Mouse (Mus musculus) liver, embryonic 14.5 days (tissue): ENCODE results near the gene Enox1. TPM values are rescaled to one million over a fixed set of nuclear protein-coding genes. Genes with fewer than 3 reads are reported as not detected.

ENCODE experiments used
- ATAC-seq: fragments of 200-750 bp; cut with Nextera tagmentation; 2 replicates; pipeline ENCODE4 v1.8.0; 2017; ENCODE audit warnings: moderate number of reproducible peaks, mild to moderate bottlenecking, moderate library complexity; ENCODE audit not compliant: insufficient read depth
- DNase-seq, 3 experiments: peaks; one replicate each; pipeline ENCODE4 v3.0.0-alpha.2; 2012 to 2013; ENCODE audit warnings: low read depth in 3 of 3, low spot score in 3 of 3
- H3K27ac ChIP-seq: fragments of 300-500 bp; sonication (generic); 2 replicates; pipeline ENCODE4 v1.5.1; 2014; ENCODE audit warnings: moderate library complexity, mild to moderate bottlenecking, control low read depth, inconsistent platforms
- H3K27me3 ChIP-seq: fragments of 300-500 bp; sonication (generic); 2 replicates; pipeline ENCODE4 v1.6.1; 2014; ENCODE audit warnings: mild to moderate bottlenecking, low read length, moderate library complexity; ENCODE audit not compliant: control insufficient read depth, insufficient read depth
- H3K36me3 ChIP-seq: fragments of 300-500 bp; sonication (generic); replicated peaks from 2 replicates; pipeline ENCODE4 v1.6.1; 2014; ENCODE audit warnings: low read depth; ENCODE audit not compliant: control insufficient read depth, insufficient read depth
- H3K4me1 ChIP-seq, 2 experiments: fragments of 200-500 bp in 1 of 2; fragments of 300-500 bp in 1 of 2; sonication (generic) in 1 of 2; replicated peaks; 2 replicates each; pipeline ENCODE4 v1.6.1; 2012 to 2014; ENCODE audit warnings: antibody characterized with exemption in 1 of 2, inconsistent platforms in 1 of 2, low read length in 1 of 2; ENCODE audit not compliant: control insufficient read depth in 2 of 2, insufficient read depth in 2 of 2
- H3K4me2 ChIP-seq: fragments of 300-500 bp; sonication (generic); 2 replicates; pipeline ENCODE4 v1.6.1; 2014; ENCODE audit warnings: low read depth, mild to moderate bottlenecking, control low read depth, moderate library complexity
- H3K4me3 ChIP-seq, 2 experiments: fragments of 200-500 bp in 1 of 2; fragments of 300-500 bp in 1 of 2; sonication (generic) in 1 of 2; 2 replicates each; pipeline ENCODE4 v1.5.1; 2012 to 2014; ENCODE audit warnings: low read depth in 2 of 2, low read length in 2 of 2, mild to moderate bottlenecking in 2 of 2, control low read depth in 1 of 2, inconsistent platforms in 1 of 2, moderate library complexity in 1 of 2; ENCODE audit not compliant: insufficient read depth in 1 of 2
- H3K9ac ChIP-seq: fragments of 300-500 bp; sonication (generic); replicated peaks from 2 replicates; pipeline ENCODE4 v1.6.1; 2014; ENCODE audit warnings: mild to moderate bottlenecking, control low read depth, moderate library complexity
- H3K9me3 ChIP-seq: fragments of 300-500 bp; sonication (generic); 2 replicates; pipeline ENCODE4 v1.6.1; 2016; ENCODE audit warnings: low read length, mixed read lengths; ENCODE audit not compliant: control insufficient read depth
- CTCF ChIP-seq: IDR thresholded peaks from 2 replicates; pipeline ENCODE4 v1.5.1; 2016; ENCODE audit warnings: antibody characterized with exemption, low read depth, control low read depth
- EP300 ChIP-seq: IDR thresholded peaks from 2 replicates; pipeline ENCODE4 v1.6.1; 2016; ENCODE audit warnings: antibody characterized with exemption, low read depth
- WGBS: fragments of 180-500 bp; shearing (Covaris S2); extraction: QIAGEN DNeasy Blood & Tissue Kit; methylation state at CpG from one replicate; pipeline ENCODE4 v1.1.7; 2014; ENCODE audit not compliant: insufficient replicate concordance; 5-methylcytosine and 5-hydroxymethylcytosine counted together
- polyA plus RNA-seq, 2 experiments: library from polyadenylated mRNA; depleted of rRNA in 1 of 2; stranded (reverse) in 1 of 2; unstranded in 1 of 2; fragments of >200 nt; fragmentation: Nextera tagmentation in 1 of 2; extraction: Ambion mirVana in 1 of 2; gene quantifications; 2 replicates each; pipeline versions ENCODE4 v1.2.1 to v1.2.3; 2012 to 2014

The Enox1 gene
- polyA plus RNA-seq, 2 experiments = 0.07 to 0.10 TPM

DNA sequence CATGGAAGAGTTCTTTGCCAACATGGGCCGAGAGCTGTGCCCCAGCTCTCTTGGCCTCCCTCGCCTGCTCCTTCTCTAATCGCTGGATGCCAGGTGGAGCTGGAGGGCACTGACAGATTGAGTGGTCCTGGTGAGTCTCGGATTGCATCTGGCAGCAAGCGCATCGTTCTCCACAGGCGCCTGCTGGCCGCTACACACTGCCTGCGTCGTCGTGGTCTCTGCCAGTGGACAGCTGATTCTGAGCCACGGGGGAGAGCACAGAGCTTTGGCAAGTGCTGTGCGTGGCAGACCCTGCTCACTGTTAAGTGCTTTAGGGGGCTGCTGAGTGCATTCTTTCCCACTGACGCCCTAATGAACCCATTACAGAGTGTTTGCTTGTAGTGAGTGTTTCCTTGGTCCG, 17.9 kb downstream of the Enox1 start:
- Histone ChIP-seq H3K27ac (no peak overlapping the region), H3K4me1 (no peaks in the 10 kb centered on the region), H3K27me3 (no peaks in the 10 kb centered on the region), H3K4me3 (no peak overlapping the region), H3K36me3 (no peaks in the 10 kb centered on the region), H3K9ac (no peak overlapping the region), H3K4me2 (no peak overlapping the region), H3K9me3 (no peaks in the 10 kb centered on the region)
- no peak for TF ChIP-seq CTCF
- no peak for TF ChIP-seq EP300
- DNase-seq (no peak), ATAC-seq (no peak)
- 65% methylated on average over 15 of the region's 15 CpGs for WGBS

DNA sequence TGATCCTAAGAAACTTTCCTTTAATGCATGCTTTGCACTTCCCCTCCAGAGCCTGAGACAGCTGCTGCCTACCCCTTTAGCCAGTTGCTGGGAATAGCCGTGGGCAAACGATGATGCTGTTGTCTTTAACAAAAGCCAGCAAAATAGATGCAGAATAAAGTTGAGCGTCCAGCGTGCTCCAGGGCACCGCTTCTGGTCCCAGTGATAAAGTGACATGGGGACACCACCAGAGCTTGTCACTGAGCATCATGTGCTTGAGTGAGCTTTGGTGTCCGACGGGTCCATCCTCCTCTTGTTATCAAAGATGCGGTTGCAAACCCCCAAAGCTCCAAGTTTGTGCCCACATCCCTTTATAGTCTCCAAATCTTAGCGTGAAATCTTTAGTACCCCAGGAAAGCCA, 18.4 kb downstream of the Enox1 start:
- 76% methylated on average over 9 of the region's 9 CpGs for WGBS
- H3K9me3 ChIP-seq = no peaks in the 10 kb centered on the region
- no peak overlapping the region for H3K4me3 ChIP-seq
- no peak for ATAC-seq
- H3K9ac ChIP-seq = no peak overlapping the region
- H3K27me3 ChIP-seq = no peaks in the 10 kb centered on the region
- H3K36me3 ChIP-seq = no peaks in the 10 kb centered on the region
- H3K4me2 ChIP-seq = no peak overlapping the region
- no peak for DNase-seq
- H3K27ac ChIP-seq = no peak overlapping the region
- H3K4me1 ChIP-seq = no peaks in the 10 kb centered on the region
- TF ChIP-seq CTCF = no peak
- TF ChIP-seq EP300 = no peak

GRCm38 (mm10) chr14:77180241-77180640, 23.7 kb downstream of the Enox1 start:
- TF ChIP-seq CTCF = no peak
- no peak for TF ChIP-seq EP300
- Histone ChIP-seq H3K27me3 (no peaks in the 10 kb centered on the region), H3K4me1 (no peaks in the 10 kb centered on the region), H3K9ac (no peak overlapping the region), H3K9me3 (no peaks in the 10 kb centered on the region), H3K27ac (no peak overlapping the region), H3K4me2 (no peak overlapping the region), H3K36me3 (no peaks in the 10 kb centered on the region), H3K4me3 (no peak overlapping the region)
- ATAC-seq (no peak), DNase-seq (no peak)
- WGBS = 58% methylated on average over 7 of the region's 7 CpGs

- no peaks in the 10 kb centered on the region for H3K9me3 ChIP-seq
- no peaks in the 10 kb centered on the region for H3K4me1 ChIP-seq
- no peak overlapping the region for H3K27ac ChIP-seq
- H3K4me3 ChIP-seq = no peak overlapping the region
- ATAC-seq (no peak), DNase-seq (no peak)
- no peak overlapping the region for H3K9ac ChIP-seq
- no peak overlapping the region for H3K4me2 ChIP-seq
- no peaks in the 10 kb centered on the region for H3K27me3 ChIP-seq
- TF ChIP-seq EP300 (no peak), CTCF (no peak)
- no peaks in the 10 kb centered on the region for H3K36me3 ChIP-seq
- 49% methylated on average over 13 of the region's 13 CpGs for WGBS
Observed at GRCm38 (mm10) chr14:77180753-77181374, 24.3 kb downstream of the Enox1 start.

DNA sequence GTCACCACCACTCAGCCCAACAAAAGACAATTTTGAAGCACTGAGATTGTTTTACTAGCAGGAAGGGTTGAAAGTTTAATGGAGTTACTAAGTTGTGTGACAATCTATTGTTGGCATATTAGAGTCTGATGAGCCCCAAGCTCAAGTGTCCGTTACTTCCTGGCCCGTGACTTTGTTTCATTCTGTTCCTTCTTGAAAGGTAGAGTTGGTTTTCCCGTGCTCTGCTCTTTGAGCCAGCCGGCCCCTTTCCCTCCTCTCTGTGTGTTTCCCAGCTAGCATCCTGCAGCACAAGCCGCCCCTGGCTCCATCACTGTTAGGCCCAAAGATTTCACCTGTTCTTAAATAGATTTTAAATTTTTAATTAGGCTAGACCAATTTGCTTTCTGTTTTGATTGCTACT, 26.9 kb downstream of the Enox1 start:
- H3K9me3 ChIP-seq = no peaks in the 10 kb centered on the region
- ATAC-seq = no peak
- WGBS = 63% methylated on average over 5 of the region's 5 CpGs

More for the DNA sequence above, 26.9 kb downstream of the Enox1 start:
- DNase-seq = no peak
- H3K27me3 ChIP-seq = no peaks in the 10 kb centered on the region
- TF ChIP-seq EP300 (no peak), CTCF (no peak)
- H3K4me3 ChIP-seq = no peak overlapping the region
- no peaks in the 10 kb centered on the region for H3K36me3 ChIP-seq
- H3K9ac ChIP-seq = no peak overlapping the region
- no peak overlapping the region for H3K4me2 ChIP-seq
- no peaks in the 10 kb centered on the region for H3K4me1 ChIP-seq
- no peak overlapping the region for H3K27ac ChIP-seq
